Mouse (Mus musculus) thymus, postnatal 0 days (tissue): ENCODE results near the gene Dedd. TPM values are rescaled to one million over a fixed set of nuclear protein-coding genes. Genes with fewer than 3 reads are reported as not detected.
"Not testable (repeated sequence)": the region's sequence is repeated elsewhere in the genome, so short reads cannot be mapped to it uniquely, and the experiment has no call there.

ENCODE experiments used
- DNase-seq: peaks from one replicate; pipeline ENCODE4 v3.0.0-alpha.2; 2015; ENCODE audit warnings: low spot score
- polyA plus RNA-seq: library from polyadenylated mRNA; unstranded; fragments of >200 nt; fragmentation: Nextera tagmentation; extraction: Ambion mirVana; gene quantifications from 2 replicates; pipeline ENCODE4 v1.2.1, GENCODE M21; 2015

Gene Dedd
- polyA plus RNA-seq, 1 experiment from 2014 or later, result 47.8 TPM

DNA sequence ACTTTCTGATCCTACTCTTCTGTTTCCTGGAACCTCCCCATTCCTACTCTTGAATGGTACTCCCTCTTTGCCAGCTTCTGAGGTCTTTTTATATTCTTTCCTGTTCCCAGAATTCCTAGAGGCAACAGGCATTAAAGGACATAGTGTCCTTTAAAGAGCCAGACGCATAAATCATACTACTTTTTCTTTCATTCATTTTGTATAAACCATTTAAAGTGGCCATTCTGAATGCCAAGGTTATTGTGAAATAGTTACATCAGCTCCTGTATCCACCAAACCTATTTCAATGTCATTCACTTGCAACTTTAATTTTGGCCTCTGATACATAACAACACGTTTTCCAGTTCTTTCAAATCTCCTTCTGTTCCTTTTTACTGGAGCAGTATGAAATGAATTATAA lies 19.6 kb upstream of the Dedd start:
- no peak for DNase-seq

- no peak for DNase-seq
Measured at GRCm38 (mm10) chr1:171319748-171320147, 9.2 kb upstream of the Dedd start.

- DNase-seq, result no peak
Measured at GRCm38 (mm10) chr1:171320151-171320550, 8.8 kb upstream of the Dedd start.

DNA sequence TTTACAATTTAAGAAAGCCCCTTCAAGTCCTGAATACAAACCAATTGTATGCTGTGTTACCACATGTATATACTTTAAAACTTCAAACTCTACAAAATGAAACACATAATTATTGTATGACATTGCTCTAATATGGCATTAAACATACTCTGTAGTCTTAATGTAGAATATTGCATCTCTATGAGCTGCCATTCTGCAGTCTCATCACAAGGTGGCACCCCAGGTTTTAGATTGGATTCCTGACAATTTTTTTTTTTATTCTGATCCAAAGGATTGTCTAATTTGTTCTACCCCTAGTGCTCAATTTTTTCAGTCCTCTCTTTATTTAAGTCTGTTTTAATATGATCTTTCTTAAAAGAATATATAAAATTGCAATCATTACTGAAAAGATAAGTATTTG lies 7.5 kb upstream of the Dedd start:
- DNase-seq, result peak; percentile 35

GRCm38 (mm10) chr1:171322012-171322411 lies 6.9 kb upstream of the Dedd start:
- no peak for DNase-seq

DNA sequence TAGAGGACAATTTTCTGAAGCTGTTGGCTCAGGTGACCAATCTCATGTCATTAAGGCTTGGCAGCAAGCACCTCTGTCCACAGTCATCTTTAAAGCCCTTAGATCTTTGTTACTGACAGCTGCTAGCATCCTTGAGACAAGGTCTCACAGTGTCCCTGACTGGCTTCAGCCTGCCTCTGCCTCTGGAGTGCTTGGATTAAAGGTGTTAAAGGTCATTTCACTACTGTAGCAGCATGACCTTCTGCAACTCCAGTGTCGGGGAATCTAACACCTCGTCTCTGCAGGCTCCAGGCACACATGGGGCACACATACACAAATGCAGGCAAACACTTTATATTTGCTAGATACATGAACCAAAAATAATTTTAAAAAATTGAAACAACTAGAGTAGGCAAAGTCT lies 3.4 kb upstream of the Dedd start:
- no peak for DNase-seq

DNA sequence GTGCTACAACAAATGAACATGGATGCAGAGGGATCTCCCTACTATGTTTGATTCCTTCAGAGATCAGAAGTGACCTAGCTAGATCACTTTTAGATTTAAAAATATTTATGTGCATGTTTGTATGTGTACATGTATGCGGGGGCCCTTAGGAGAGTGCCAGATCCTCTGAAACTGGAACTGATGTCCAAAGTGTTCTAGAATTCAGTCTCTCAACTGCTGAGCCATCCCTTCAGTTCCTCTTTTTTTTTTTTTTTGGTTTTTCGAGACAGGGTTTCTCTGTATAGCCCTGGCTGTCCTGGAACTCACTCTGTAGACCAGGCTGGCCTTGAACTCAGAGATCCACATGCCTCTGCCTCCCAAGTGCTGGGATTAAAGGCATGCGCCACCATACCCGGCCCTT lies 2.4 kb upstream of the Dedd start:
- not testable (repeated sequence) for DNase-seq

DNA sequence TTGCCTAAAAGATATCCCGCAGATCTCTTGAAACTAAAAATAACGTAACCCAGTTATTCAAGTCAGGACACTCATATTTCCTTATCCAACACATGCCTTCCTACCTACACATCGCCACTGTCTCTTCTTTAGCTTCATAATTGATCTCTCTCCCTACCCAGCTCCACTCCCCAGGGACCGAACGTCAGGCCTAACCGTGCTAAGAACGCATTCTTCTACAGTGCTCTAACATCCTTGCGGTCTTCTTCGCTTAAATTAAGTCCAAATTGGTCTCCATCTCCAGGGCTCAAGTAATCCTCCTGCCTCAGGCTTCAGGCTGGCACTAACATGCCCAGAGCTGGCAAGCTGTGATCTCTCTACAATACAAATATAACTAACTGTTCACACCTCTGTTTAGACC lies 701 bp upstream of the Dedd start:
- no peak for DNase-seq

GRCm38 (mm10) chr1:171329433-171330215 lies 679 bp downstream of the Dedd start:
- DNase-seq, result peak; percentile 35

DNA sequence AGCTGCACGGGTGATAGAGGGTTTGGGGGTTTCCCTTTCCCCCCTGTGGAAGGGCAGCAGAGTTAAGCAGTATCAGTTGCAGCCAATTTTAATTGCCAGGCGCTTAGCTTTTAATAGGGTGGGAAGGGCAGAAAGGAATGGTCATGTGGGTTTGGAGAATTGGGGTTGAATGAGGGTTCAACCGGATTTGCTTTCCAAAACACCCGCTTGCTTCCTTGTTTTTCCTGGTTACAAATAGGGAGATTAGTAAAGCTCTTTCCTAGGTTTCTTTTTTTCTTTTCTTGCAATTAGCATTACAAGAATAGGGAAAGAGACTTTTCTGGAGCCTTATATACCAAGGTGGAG lies 1.2 kb downstream of the Dedd start:
- DNase-seq, result no peak

DNA sequence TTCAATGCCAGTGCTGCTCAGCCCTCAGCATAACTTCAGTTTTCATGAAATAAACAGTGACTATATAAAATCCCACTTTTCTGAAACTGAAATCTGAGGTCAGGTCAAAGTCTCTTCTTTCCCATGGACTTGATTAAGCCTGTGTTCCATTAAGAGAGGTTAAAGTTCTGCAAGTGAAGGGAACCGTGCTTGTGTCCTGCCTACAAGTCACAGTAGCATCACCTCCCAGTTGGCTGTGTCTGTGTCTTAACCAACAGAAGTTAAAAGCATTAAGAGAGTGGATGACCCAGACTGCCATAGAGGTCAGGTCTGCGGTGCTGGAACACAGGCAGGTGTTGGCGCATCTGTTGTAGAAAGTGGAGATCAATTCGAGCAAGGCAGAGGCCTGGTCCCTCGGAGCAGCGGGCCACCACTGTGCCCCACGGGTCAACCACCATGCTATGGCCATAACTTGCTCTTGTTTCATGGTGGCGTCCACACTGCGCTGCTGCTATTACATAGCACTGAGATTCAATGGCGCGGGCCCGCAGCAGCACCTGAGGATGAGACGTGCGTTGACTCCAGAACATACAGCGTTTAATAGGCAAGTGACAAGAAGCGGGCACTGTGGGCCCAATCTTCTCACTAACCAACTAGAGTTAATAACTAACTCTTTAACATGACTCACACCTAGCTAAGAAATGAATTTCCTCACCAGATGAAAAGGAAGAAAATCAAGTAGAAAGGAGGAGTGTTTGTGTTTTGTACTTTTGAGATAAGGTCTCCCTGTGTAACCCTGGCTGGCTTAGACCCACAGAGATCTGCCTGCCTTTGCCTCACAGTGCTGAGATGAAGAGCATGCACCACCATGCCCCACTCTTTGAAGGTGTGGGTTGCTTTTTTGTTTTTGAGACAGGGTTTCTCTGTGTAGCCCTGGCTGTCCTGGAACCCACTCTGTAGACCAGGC lies 13.6 kb downstream of the Dedd start:
- DNase-seq, result no peak

DNA sequence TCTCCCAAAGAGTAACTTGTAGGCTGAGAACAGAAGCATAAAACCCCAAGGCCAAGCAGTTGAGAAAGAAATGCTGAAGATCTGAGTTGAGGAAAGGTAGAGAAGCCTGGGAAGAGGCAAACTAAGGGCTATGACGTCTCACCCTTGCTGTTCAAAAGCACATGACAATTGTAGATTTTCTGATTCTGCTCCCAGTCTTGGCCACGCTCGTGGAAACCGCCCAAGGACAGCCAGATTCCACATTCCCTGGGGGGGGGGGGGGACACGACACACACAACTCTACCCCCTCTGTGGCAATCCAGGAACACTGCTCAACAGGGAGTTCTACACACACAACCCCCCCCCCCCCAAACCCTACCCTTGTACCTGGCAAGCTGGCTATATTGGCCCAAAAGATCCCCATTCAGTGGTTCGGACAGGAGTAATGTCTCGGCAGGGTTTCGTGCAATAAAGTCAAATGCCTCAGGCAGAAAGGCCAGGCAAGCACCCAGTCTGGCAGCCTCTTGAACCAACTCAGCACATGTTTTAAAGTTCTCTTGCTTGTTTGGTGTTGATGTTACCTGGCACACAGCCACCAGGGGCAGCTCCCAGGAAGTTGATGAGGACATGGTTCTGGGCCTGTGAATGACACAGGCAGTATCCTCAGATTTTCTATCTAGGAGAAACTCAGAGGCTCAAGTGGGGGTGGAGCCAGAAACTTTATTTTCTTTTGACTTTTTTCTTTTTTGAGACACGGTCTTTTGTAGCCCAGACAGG lies 15.2 kb downstream of the Dedd start:
- DNase-seq, result peak; percentile 23

GRCm38 (mm10) chr1:171344715-171345114 lies 15.8 kb downstream of the Dedd start:
- DNase-seq, result peak; percentile 2

DNA sequence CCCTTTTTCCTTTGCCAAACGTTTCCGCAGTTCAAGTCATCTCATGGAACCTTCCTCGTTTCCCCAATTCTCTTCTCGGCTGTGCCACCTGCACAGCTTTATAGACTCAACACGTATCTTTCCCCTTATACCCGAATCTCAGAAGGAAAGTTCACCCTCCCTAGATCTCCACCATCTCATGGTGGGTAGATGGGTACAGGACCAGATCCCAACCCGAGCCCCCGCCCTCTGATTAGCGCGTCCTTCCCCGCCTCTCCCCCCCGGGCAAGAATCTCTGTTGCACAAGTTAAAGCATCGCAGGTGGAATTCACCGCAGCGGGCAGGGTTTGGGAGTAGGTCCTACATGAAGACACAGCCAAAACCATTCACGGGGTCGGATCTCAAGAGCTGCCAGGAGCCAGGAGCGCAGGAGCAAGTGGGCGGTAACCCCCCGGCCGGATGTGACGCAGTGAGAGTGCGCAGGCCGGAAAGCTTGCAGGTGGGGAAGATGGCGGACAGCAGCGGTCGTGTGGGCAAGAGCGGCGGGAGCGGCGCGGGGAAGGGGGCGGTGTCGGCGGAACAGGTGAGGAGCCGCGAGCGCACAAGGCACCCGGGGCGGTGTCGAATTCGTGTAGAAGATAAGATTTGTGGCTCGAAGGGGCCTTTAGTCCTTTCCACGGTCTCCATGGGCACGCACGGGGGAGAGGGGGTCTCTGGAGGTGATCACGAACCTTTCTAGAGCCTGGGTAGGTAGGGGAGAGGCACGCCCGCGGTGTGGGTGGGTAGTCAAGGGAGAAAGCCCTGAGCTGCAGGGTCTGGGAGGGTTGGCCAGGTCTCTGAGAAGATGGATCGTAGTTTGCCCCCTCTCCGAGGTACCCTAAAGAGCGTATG lies 16.5 kb downstream of the Dedd start, which contains the start of the genes Nit1 and Pfdn2:
Nit1 (minus strand) TSS at position 422 of the 870 bp plus-strand sequence.
Pfdn2 (plus strand) TSS at position 446 of the 870 bp plus-strand sequence.
- DNase-seq, result peak; percentile 91

GRCm38 (mm10) chr1:171346095-171346450 lies 17.1 kb downstream of the Dedd start:
- no peak for DNase-seq

DNA sequence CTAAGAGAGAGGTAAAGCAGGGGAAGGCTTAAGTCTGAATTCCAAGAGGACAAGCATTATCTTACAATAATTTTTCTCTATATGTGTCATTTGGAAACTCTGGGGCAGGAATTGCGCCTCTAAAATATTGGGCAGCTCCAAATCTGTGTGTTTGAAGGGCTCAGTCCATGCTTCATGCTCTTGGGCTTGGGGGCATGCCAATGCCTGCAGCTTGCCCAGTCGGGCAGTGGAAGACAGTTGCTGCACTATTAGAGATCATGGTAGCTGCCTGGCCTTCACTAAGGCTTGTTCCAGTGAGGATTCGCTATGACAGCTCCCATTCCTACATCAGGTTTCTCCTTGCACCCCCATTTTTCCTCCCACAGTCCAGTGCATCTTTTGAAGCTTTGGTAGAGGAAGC lies 19.7 kb downstream of the Dedd start:
- DNase-seq, result no peak

DNA sequence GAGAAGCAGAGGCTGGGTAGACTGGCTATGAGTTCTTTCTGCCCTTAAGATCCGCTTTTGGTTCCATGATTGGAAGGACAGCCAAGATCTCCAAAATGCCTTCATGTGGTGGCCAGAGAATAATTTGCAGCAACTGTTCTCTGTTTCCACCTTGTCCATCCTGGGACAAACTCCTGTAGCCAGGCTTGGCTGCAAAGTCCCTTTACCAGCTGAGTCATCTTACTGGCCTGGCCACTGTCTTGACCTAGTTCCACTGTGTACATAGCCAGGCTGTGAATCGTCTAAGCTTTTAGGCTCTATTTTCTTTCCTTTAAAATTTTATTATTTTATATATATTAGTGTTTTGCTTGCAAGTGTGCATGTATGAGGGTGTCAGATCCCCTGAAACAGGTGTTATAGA lies 20.3 kb downstream of the Dedd start:
- no peak for DNase-seq

DNA sequence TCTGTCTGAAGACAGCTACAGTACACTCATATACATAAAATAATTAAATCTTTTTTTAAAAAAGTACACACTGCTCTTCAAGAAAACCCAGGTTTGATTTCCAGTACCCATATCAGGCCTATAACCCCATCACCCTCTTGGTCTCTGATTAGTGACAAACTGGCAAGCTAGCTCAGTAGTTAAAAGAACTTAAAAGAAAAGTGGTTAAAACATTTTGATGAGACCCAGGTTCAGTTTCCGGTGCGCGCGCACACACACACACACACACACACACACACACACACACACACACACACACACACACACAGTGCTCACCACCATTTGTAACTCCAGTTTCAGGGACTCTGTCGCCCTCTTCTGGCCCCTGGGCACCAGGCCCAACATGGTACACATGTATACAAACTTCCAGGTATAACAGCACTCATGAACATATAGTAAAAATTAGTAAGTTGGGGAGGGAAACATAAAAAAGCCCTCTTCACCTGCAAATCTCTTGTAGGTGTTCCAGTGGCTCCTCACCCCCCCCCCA lies 26.9 kb downstream of the Dedd start:
- DNase-seq, result peak; percentile 74

GRCm38 (mm10) chr1:171356814-171357213 lies 27.9 kb downstream of the Dedd start:
- DNase-seq, result no peak

DNA sequence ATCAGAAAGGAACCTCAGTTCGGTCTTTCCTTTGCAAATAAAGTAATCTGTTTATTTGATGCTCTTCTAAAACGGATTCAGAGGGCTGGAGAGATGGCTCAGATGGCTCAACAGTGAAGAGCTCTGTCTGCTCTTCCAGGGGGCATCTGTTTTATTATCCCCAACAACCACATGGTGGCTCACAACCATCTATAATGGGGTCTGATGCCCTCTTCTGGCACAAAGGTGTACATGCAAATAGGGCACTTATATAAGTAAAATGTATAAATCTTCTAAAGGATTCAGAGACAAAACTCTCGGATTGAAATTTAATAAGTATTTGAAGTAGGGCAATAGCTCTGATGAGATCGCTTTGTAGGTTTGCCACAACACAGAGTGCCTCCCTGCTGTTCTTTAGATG lies 29.5 kb downstream of the Dedd start:
- DNase-seq, result peak; percentile 67
